Mouse (Mus musculus) testis, postnatal 10 days (tissue): ENCODE results near the gene Ptgs2.

ENCODE experiments used
- DNase-seq: peaks from one replicate; pipeline ENCODE4 v3.0.0; 2021; ENCODE audit warnings: low spot score

The Ptgs2 gene

GRCm38 (mm10) chr1:150147272-150147671, 47.4 kb downstream of the Ptgs2 start:
- DNase-seq: no peak

GRCm38 (mm10) chr1:150151411-150151810, 51.6 kb downstream of the Ptgs2 start:
- DNase-seq: no peak
